Mouse (Mus musculus) thymus, adult 2 months (tissue): ENCODE results near the gene Itpr2. TPM values are rescaled to one million over a fixed set of nuclear protein-coding genes. Genes with fewer than 3 reads are reported as not detected.

Experiments
- DNase-seq: peaks from one replicate; pipeline ENCODE4 v3.0.0; 2021
- H3K27ac ChIP-seq: fragments of 200-500 bp; 2 replicates; pipeline ENCODE4 v1.5.1; 2012; ENCODE audit warnings: low read length, control low read depth; ENCODE audit not compliant: control insufficient read depth, insufficient read depth
- H3K27me3 ChIP-seq: fragments of 200-500 bp; 2 replicates; pipeline ENCODE4 v1.6.1; 2012; ENCODE audit warnings: mild to moderate bottlenecking, low read length, moderate library complexity, mixed read lengths; ENCODE audit not compliant: control insufficient read depth, insufficient read depth
- H3K36me3 ChIP-seq: fragments of 200-500 bp; 2 replicates; pipeline ENCODE4 v1.6.1; 2012; ENCODE audit warnings: mild to moderate bottlenecking, low read length, moderate library complexity; ENCODE audit not compliant: control insufficient read depth, insufficient read depth
- H3K4me1 ChIP-seq: fragments of 200-500 bp; replicated peaks from 2 replicates; pipeline ENCODE4 v1.6.1; 2012; ENCODE audit warnings: low read length; ENCODE audit not compliant: control insufficient read depth, insufficient read depth
- H3K4me3 ChIP-seq: fragments of 200-500 bp; 2 replicates; pipeline ENCODE4 v1.5.1; 2012; ENCODE audit warnings: mild to moderate bottlenecking, low read length, control low read depth, moderate library complexity; ENCODE audit not compliant: control insufficient read depth, insufficient read depth
- CTCF ChIP-seq: fragments of 200-500 bp; IDR thresholded peaks from 2 replicates; pipeline ENCODE4 v1.5.1; 2012; ENCODE audit warnings: mild to moderate bottlenecking, control low read depth, low read length, moderate library complexity, borderline replicate concordance; ENCODE audit not compliant: control insufficient read depth, poor library complexity, insufficient read depth; ENCODE audit errors: extremely low read depth
- POLR2A ChIP-seq: fragments of 200-500 bp; IDR thresholded peaks from 2 replicates; pipeline ENCODE4 v1.6.1; 2012; ENCODE audit warnings: mild to moderate bottlenecking, low read length, control low read depth, moderate library complexity; ENCODE audit not compliant: control insufficient read depth, poor library complexity, insufficient read depth; ENCODE audit errors: extremely low read depth
- WGBS: fragments of 180-500 bp; shearing (Covaris S2); methylation state at CpG from one replicate; pipeline ENCODE4 v1.1.7; 2018; 5-methylcytosine and 5-hydroxymethylcytosine counted together
- polyA plus RNA-seq: library from polyadenylated mRNA; depleted of rRNA; stranded (reverse); fragments of >200 nt; gene quantifications from 2 replicates; pipeline ENCODE4 v1.2.3, GENCODE M21; 2012; rRNA removed

Itpr2 gene
- polyA plus RNA-seq, 1 experiment: 60.3 TPM

- Histone ChIP-seq H3K4me3 (no peak overlapping the region), H3K27ac (no peak overlapping the region), H3K27me3 (no peaks in the 10 kb centered on the region), H3K4me1 (no peaks in the 10 kb centered on the region), H3K36me3 (no peaks in the 10 kb centered on the region)
- WGBS: 98% methylated on average over 1 of the region's 1 CpGs
- TF ChIP-seq CTCF (no peak), POLR2A (no peak)
- DNase-seq: no peak
These were observed 429.2 kb downstream of the Itpr2 start for GRCm38 (mm10) chr6:146072842-146073241.

GRCm38 (mm10) chr6:146071883-146072282, 430.1 kb downstream of the Itpr2 start:
- H3K4me1 ChIP-seq: no peaks in the 10 kb centered on the region
- H3K27ac ChIP-seq: no peak overlapping the region
- H3K36me3 ChIP-seq: no peaks in the 10 kb centered on the region
- no peak for DNase-seq
- WGBS: 100% methylated on average over 1 of the region's 1 CpGs
- no peak overlapping the region for H3K4me3 ChIP-seq
- TF ChIP-seq POLR2A: no peak
- TF ChIP-seq CTCF: no peak
- H3K27me3 ChIP-seq: no peaks in the 10 kb centered on the region

Other genes with a start within 250 kb of the Itpr2 start
- gene Fgfr1op2, start 75.0 kb upstream of the Itpr2 start, polyA plus RNA-seq: 156 and 184 TPM in 2 replicates
- 37.3 and 44.0 TPM in 2 replicates for gene Ints13, start 75.6 kb upstream of the Itpr2 start, polyA plus RNA-seq
- 35.4 and 38.8 TPM in 2 replicates for gene Med21, start 140.3 kb upstream of the Itpr2 start, polyA plus RNA-seq
- gene Tm7sf3, start 140.6 kb upstream of the Itpr2 start, polyA plus RNA-seq: 8.4 and 9.6 TPM in 2 replicates
- 3.5 and 3.8 TPM in 2 replicates for gene Stk38l, start 222.8 kb upstream of the Itpr2 start, polyA plus RNA-seq